Mouse (Mus musculus): Measurements from ENCODE around the gene Dynll2. TPM values are rescaled to one million over a fixed set of nuclear protein-coding genes. Genes with fewer than 3 reads are reported as not detected.

Gene Dynll2
- 72.1 and 89.8 TPM in 2 replicates for total RNA-seq (2014; rRNA removed)
- polyA plus RNA-seq (2015; fragmentation: Nextera tagmentation; extraction: Ambion mirVana), result 54.5 and 56.8 TPM in 2 replicates

DNA sequence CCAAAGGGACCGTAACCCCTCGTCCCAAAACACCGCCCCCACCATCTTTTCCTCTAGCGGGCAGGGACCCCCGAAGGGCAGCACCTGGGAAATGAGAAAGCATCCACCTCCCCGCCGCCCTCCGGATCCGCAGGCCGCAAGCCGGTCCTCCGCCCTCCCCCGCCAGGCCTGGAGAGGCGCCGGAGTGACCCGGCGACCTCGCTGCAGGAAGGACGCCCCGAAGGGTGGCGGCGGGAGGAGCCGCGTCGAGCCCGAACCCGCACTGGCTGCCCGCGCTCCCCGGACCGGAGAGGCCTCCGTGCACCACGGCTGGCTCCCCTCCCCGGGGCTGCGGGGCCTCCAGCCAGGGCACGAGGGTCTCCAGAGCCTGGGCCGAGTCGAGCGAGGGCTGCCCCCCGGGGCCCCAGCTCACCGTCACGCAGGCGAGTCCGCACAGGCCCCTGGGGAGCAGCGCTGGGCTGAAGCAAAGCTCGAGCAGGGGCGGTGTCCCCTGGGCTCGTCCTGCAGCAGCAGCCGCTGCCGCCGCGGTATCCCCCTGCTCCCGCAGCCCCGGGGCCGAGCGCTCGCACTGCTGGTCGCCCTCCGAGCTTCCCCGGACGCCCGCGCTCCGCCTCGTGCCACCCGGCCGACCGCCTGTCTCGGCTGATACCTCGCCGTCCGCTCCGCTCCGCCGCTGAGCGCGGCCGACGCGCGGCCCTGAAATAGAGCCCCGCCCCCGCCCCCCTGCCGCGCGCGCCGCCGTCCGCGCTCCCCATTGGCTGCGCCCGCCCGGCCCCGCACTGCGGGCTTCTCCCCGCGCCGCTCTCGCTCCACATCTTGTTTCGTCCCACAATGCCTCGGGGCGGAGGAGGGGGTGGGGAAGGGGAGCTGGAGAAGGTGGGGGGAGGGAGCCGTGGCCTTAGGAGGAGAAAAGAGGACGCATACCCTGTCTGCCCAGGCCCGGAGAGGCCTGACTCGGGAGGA is at the start of gene Dynll2:
Gene Dynll2, minus strand, starts transcription at position 703 of the 963 bp plus-strand sequence.
- Histone ChIP-seq H3K9me3 (ENCODE audit: low read length) (no peaks in the 10 kb centered on the region), H3K4me1 (ENCODE audit: insufficient read depth, low read length) (peaks cover 13% of the 10 kb centered on the region; the same call in 1 of the 2 replicates), H3K9ac (replicated peaks; ENCODE audit: low read length, poor library complexity, severe bottlenecking) (peak within 1 kb of the TSS; percentile 98), H3K27me3 (ENCODE audit: insufficient read depth, low read length) (no peaks in the 10 kb centered on the region), H3K36me3 (ENCODE audit: insufficient read depth, low read length) (peaks cover 10% of the 10 kb centered on the region; the same call in 1 of the 2 replicates), H3K27ac (ENCODE audit: low read depth, low read length) (peak within 1 kb of the TSS; percentile 97), H3K4me2 (ENCODE audit: low read depth, low read length, poor library complexity, severe bottlenecking) (peak within 1 kb of the TSS; percentile 90), H3K4me3 (ENCODE audit: low read depth, low read length) (peak within 1 kb of the TSS; percentile 100)
- no peak for TF ChIP-seq CTCF (IDR thresholded peaks at IDR 0.05)
- peak; percentile 95 for ATAC-seq (ENCODE audit: low FRiP score)
- under 1% methylated on average over 56 of the region's 107 CpGs for WGBS
- DNase-seq (ENCODE audit: low spot score), result peak; percentile 96

DNA sequence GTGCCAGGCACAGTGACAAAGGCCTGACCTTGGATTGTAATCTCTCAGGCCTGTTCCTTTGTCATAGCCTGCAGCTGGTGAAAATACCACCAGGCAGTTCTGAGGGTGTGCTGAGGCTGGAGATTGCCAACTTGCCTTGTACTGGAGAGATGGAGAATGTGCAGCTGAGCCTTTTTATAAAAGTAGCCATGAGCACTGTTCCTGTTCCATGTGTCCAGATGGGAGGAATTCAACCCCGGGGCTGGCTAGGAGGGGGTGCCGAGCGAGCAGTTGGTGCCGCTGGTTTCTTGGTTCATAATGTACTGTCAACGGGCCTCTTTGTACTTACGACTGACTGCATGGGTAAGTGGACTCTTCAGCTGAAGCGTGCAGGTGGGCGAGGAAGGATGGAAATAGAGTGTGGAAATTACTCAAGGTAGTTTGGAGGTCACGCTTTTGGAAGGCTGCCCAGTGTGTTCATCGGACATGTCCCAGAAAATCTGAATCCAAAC is 49.5 kb upstream of the Dynll2 start:
- H3K27me3 ChIP-seq (ENCODE audit: insufficient read depth, low read length), result no peaks in the 10 kb centered on the region
- whole genome bisulfite sequencing, result 78% methylated on average over 10 of the region's 10 CpGs
- TF ChIP-seq CTCF (IDR thresholded peaks at IDR 0.05), result no peak
- no peak overlapping the region for H3K9ac ChIP-seq (replicated peaks; ENCODE audit: low read length, poor library complexity, severe bottlenecking)
- H3K4me1 ChIP-seq (ENCODE audit: insufficient read depth, low read length), result no peaks in the 10 kb centered on the region
- DNase-seq (ENCODE audit: low spot score) (no peak), ATAC-seq (ENCODE audit: low FRiP score) (no peak)
- H3K4me3 ChIP-seq (ENCODE audit: low read depth, low read length), result no peak overlapping the region
- H3K4me2 ChIP-seq (ENCODE audit: low read depth, low read length, poor library complexity, severe bottlenecking), result no peak overlapping the region
- no peak overlapping the region for H3K27ac ChIP-seq (ENCODE audit: low read depth, low read length)
- no peaks in the 10 kb centered on the region for H3K9me3 ChIP-seq (ENCODE audit: low read length)
- H3K36me3 ChIP-seq (ENCODE audit: insufficient read depth, low read length), result no peaks in the 10 kb centered on the region

DNA sequence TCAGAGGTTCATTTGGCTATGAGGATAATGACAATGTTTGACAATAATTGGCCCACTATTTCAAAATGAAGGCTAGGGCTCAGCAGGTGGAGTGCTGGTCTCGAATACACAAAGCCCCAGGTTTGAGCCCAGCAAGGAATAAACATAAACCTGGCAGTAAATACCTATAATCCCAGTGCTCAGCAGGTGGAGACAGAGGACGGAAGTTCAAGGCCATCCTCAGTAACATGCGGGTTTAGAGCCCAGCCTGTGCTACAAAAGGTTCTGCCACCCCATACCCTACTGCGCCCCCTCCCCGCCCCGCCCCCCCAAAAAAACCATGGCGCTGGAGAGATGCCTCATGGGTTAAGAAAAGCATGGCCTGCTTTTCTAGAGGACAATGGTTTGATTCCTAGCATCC is 48.6 kb upstream of the Dynll2 start:
- no peak overlapping the region for H3K27ac ChIP-seq (ENCODE audit: low read depth, low read length)
- no peaks in the 10 kb centered on the region for H3K4me1 ChIP-seq (ENCODE audit: insufficient read depth, low read length)
- H3K9me3 ChIP-seq (ENCODE audit: low read length), result no peaks in the 10 kb centered on the region
- H3K4me2 ChIP-seq (ENCODE audit: low read depth, low read length, poor library complexity, severe bottlenecking), result no peak overlapping the region
- no peak overlapping the region for H3K9ac ChIP-seq (replicated peaks; ENCODE audit: low read length, poor library complexity, severe bottlenecking)
- H3K27me3 ChIP-seq (ENCODE audit: insufficient read depth, low read length), result no peaks in the 10 kb centered on the region
- H3K4me3 ChIP-seq (ENCODE audit: low read depth, low read length), result no peak overlapping the region
- no peak for TF ChIP-seq CTCF (IDR thresholded peaks at IDR 0.05)
- DNase-seq (ENCODE audit: low spot score) (no peak), ATAC-seq (ENCODE audit: low FRiP score) (no peak)
- H3K36me3 ChIP-seq (ENCODE audit: insufficient read depth, low read length), result no peaks in the 10 kb centered on the region
- 73% methylated on average over 7 of the region's 7 CpGs for WGBS

DNA sequence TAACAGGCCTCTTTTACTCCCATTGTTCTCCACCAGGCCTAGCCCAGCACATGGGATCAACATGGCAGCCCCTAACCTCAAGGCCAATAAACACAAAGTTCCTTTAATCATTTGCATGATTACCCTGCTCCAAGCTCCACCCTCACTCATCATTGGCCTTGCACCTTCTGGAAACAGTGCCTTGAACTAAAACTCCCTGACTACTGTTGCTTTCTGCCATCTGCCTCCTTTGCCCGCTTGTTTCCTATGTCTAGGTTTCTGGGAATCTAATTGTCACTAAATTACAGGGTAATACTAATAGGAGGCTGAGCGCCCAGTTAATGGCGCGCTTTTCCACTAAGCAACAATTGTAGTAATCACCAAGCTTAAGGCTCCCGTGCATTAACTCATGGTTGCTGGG is 44.4 kb upstream of the Dynll2 start:
- H3K4me2 ChIP-seq (ENCODE audit: low read depth, low read length, poor library complexity, severe bottlenecking), result no peak overlapping the region
- DNase-seq (ENCODE audit: low spot score) (no peak), ATAC-seq (ENCODE audit: low FRiP score) (no peak)
- no peaks in the 10 kb centered on the region for H3K36me3 ChIP-seq (ENCODE audit: insufficient read depth, low read length)
- H3K27me3 ChIP-seq (ENCODE audit: insufficient read depth, low read length), result no peaks in the 10 kb centered on the region
- H3K4me1 ChIP-seq (ENCODE audit: insufficient read depth, low read length), result no peaks in the 10 kb centered on the region
- no peak overlapping the region for H3K27ac ChIP-seq (ENCODE audit: low read depth, low read length)
- H3K9me3 ChIP-seq (ENCODE audit: low read length), result no peaks in the 10 kb centered on the region
- no peak overlapping the region for H3K9ac ChIP-seq (replicated peaks; ENCODE audit: low read length, poor library complexity, severe bottlenecking)
- 92% methylated on average over 5 of the region's 5 CpGs for WGBS
- no peak for TF ChIP-seq CTCF (IDR thresholded peaks at IDR 0.05)
- no peak overlapping the region for H3K4me3 ChIP-seq (ENCODE audit: low read depth, low read length)

DNA sequence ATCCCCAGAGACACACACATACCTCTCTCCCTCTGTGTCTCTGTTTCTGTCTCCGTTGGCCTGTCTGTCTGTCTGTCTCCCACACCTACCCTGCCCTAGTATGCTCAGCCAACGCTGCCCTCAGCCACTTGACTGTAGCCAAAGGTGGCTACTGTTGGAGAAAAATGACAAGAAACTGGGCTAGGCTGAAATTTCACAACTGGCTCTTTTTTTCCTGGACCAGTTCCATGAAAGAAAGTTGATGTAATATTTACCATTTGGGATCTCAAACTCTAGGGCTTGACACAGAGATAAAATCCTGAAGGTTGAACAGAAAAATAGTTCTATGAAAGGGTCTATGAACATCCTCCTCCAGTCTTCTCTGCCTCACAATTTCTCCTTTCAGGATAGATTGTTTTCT is 43.5 kb upstream of the Dynll2 start:
- ATAC-seq (ENCODE audit: low FRiP score), result no peak
- no peaks in the 10 kb centered on the region for H3K36me3 ChIP-seq (ENCODE audit: insufficient read depth, low read length)
- no peak overlapping the region for H3K4me3 ChIP-seq (ENCODE audit: low read depth, low read length)
- DNase-seq (ENCODE audit: low spot score), result no peak
- no peak for TF ChIP-seq CTCF (IDR thresholded peaks at IDR 0.05)
- no peaks in the 10 kb centered on the region for H3K4me1 ChIP-seq (ENCODE audit: insufficient read depth, low read length)
- no peak overlapping the region for H3K4me2 ChIP-seq (ENCODE audit: low read depth, low read length, poor library complexity, severe bottlenecking)
- H3K9ac ChIP-seq (replicated peaks; ENCODE audit: low read length, poor library complexity, severe bottlenecking), result no peak overlapping the region
- H3K9me3 ChIP-seq (ENCODE audit: low read length), result no peaks in the 10 kb centered on the region
- no peak overlapping the region for H3K27ac ChIP-seq (ENCODE audit: low read depth, low read length)
- no peaks in the 10 kb centered on the region for H3K27me3 ChIP-seq (ENCODE audit: insufficient read depth, low read length)
- 91% methylated on average over 2 of the region's 2 CpGs for WGBS

DNA sequence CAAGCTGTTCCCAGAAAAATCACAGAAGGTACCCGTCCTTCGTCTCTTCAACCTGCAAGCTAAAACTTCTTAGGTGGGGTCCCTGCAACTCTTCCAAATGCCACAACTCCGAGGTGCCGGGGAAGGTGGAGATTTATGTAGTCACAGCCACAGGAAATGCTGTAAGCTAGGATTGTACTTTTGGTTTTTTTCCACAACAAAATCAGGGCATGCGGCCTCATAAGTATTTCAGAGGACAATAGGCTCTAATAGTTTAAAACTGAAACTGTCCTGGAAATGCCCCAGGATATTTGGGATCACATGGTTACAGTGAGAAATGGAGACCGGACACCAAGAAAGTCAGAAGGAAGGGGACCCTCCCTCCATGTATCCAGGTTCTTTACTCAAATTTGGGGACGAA is 42.9 kb upstream of the Dynll2 start:
- ATAC-seq (ENCODE audit: low FRiP score), result no peak

More for the DNA sequence above, 42.9 kb upstream of the Dynll2 start:
- 94% methylated on average over 7 of the region's 7 CpGs for WGBS
- DNase-seq (ENCODE audit: low spot score), result no peak
- no peaks in the 10 kb centered on the region for H3K36me3 ChIP-seq (ENCODE audit: insufficient read depth, low read length)
- H3K9me3 ChIP-seq (ENCODE audit: low read length), result no peaks in the 10 kb centered on the region
- no peaks in the 10 kb centered on the region for H3K4me1 ChIP-seq (ENCODE audit: insufficient read depth, low read length)
- H3K27ac ChIP-seq (ENCODE audit: low read depth, low read length), result no peak overlapping the region
- no peaks in the 10 kb centered on the region for H3K27me3 ChIP-seq (ENCODE audit: insufficient read depth, low read length)
- H3K9ac ChIP-seq (replicated peaks; ENCODE audit: low read length, poor library complexity, severe bottlenecking), result no peak overlapping the region
- no peak overlapping the region for H3K4me3 ChIP-seq (ENCODE audit: low read depth, low read length)
- H3K4me2 ChIP-seq (ENCODE audit: low read depth, low read length, poor library complexity, severe bottlenecking), result no peak overlapping the region
- no peak for TF ChIP-seq CTCF (IDR thresholded peaks at IDR 0.05)
